12 mouse cellular contexts compared by ENCODE assay signal in genomic region chr11:97412808-97413347, GRCm38 (mm10). TPM values are rescaled to one million over a fixed set of nuclear protein-coding genes. Genes with fewer than 3 reads are reported as not detected.
DNase-seq lines count a peak whose midpoint lies in the region; ATAC-seq and TF ChIP-seq lines count a peak whose summit lies in the region.
"Had no signal": no experiment of that assay in that cellular context is flagged by ENCODE, and none has a peak within 500 bp of the region (broad histone marks: within the 10 kb centered on the region; RNA-seq: fewer than 3 reads in every experiment).

No protein-coding gene starts in this region.

- H3K27ac ChIP-seq in heart, adult 2 months = peak overlapping the region; percentile 58
- no peak overlapping the region for H3K27ac ChIP-seq in neural tube, embryonic 12.5 days
- peak overlapping the region; percentile 66 for H3K27ac ChIP-seq in liver, embryonic 12.5 days
- H3K27ac ChIP-seq: forebrain, embryonic 13.5 days; hindbrain, embryonic 13.5 days; midbrain, embryonic 13.5 days had no signal

- 40% methylated on average over 10 of the region's 10 CpGs for WGBS in heart, adult 2 months
- 39% methylated on average over 10 of the region's 10 CpGs for WGBS in neural tube, embryonic 12.5 days
- WGBS in liver, embryonic 12.5 days (ENCODE audit: insufficient replicate concordance) = 31% methylated on average over 10 of the region's 10 CpGs

- H3K36me3 ChIP-seq in heart, adult 2 months (ENCODE audit: control insufficient read depth, insufficient read depth, low read length) = no peaks in the 10 kb centered on the region
- no peaks in the 10 kb centered on the region for H3K36me3 ChIP-seq in neural tube, embryonic 12.5 days
- no peaks in the 10 kb centered on the region for H3K36me3 ChIP-seq in liver, embryonic 12.5 days
- H3K36me3 ChIP-seq: hindbrain, embryonic 13.5 days; midbrain, embryonic 13.5 days had no signal

- no peaks in the 10 kb centered on the region for H3K27me3 ChIP-seq in heart, adult 2 months (ENCODE audit: control insufficient read depth, insufficient read depth, low read length)
- peaks cover 5% of the 10 kb centered on the region; the same call in 1 of the 2 replicates for H3K27me3 ChIP-seq in neural tube, embryonic 12.5 days (replicated peaks)
- peaks cover 2% of the 10 kb centered on the region; the same call in 1 of the 2 replicates for H3K27me3 ChIP-seq in liver, embryonic 12.5 days (replicated peaks)

- no peaks in the 10 kb centered on the region; the same call in 1 of the 2 replicates for H3K79me2 ChIP-seq in heart, adult 2 months (replicated peaks; ENCODE audit: control insufficient read depth, insufficient read depth, low read length)

- no peak for DNase-seq in heart, adult 2 months
- DNase-seq in heart, adult 9 months (ENCODE audit: low spot score in 2 of 2) = no peak
- DNase-seq in neural tube, embryonic 10.5 days (ENCODE audit: extremely low spot score, low spot score) = no peak
- DNase-seq in frontal cortex, postnatal 10 days (ENCODE audit: low spot score in 2 of 2) = no peak
- DNase-seq in adrenal gland, adult (ENCODE audit: inconsistent age in 2 of 2, low spot score in 1 of 2) = no peak
- DNase-seq in cerebellum, adult 11 months = no peak
- DNase-seq: cerebellum, postnatal 10 days had no signal

- intact Hi-C loops in heart, adult 2 months (cut with DNase I) = no loop called here

- no peaks in the 10 kb centered on the region for H3K9me3 ChIP-seq in neural tube, embryonic 12.5 days
- no peaks in the 10 kb centered on the region for H3K9me3 ChIP-seq in liver, embryonic 12.5 days (replicated peaks)
- H3K9me3 ChIP-seq: forebrain, embryonic 13.5 days; hindbrain, embryonic 13.5 days; midbrain, embryonic 13.5 days had no signal

- ATAC-seq in neural tube, embryonic 12.5 days (ENCODE audit: low FRiP score, low read depth) = no peak
- ATAC-seq in liver, embryonic 12.5 days = no peak
- ATAC-seq: forebrain, embryonic 13.5 days; midbrain, embryonic 13.5 days had no signal

- TF ChIP-seq EP300 in heart, adult 2 months (IDR thresholded peaks at IDR 0.05; ENCODE audit: insufficient read depth, low read depth, low read length) = no peak

- no peak overlapping the region; the same call in 1 of the 2 replicates for H3K9ac ChIP-seq in heart, adult 2 months (ENCODE audit: low read depth, low read length)
- no peak overlapping the region for H3K9ac ChIP-seq in neural tube, embryonic 12.5 days
- H3K9ac ChIP-seq in liver, embryonic 12.5 days = no peak overlapping the region; the same call in 1 of the 2 replicates
- H3K9ac ChIP-seq: forebrain, embryonic 13.5 days; hindbrain, embryonic 13.5 days; midbrain, embryonic 13.5 days had no signal

- no peak for TF ChIP-seq CTCF in heart, adult 2 months (IDR thresholded peaks at IDR 0.05)

- peaks cover 4% of the 10 kb centered on the region for H3K4me1 ChIP-seq in heart, adult 2 months (ENCODE audit: control insufficient read depth, insufficient read depth, low read length)
- peaks cover 17% of the 10 kb centered on the region for H3K4me1 ChIP-seq in neural tube, embryonic 12.5 days
- peaks cover 61% of the 10 kb centered on the region for H3K4me1 ChIP-seq in liver, embryonic 12.5 days

- peak overlapping the region; percentile 20; the same call in 1 of the 2 replicates for H3K4me2 ChIP-seq in neural tube, embryonic 12.5 days (replicated peaks)
- peak overlapping the region; percentile 12; the same call in 1 of the 2 replicates for H3K4me2 ChIP-seq in liver, embryonic 12.5 days
- H3K4me2 ChIP-seq: forebrain, embryonic 13.5 days; hindbrain, embryonic 13.5 days; midbrain, embryonic 13.5 days had no signal

- no peak for TF ChIP-seq POLR2A in heart, adult 2 months (IDR thresholded peaks at IDR 0.05; ENCODE audit: insufficient read depth, low read depth, low read length)

- H3K4me3 ChIP-seq in heart, adult 2 months = no peak overlapping the region
- H3K4me3 ChIP-seq in neural tube, embryonic 12.5 days = no peak overlapping the region
- no peak overlapping the region for H3K4me3 ChIP-seq in liver, embryonic 12.5 days
- H3K4me3 ChIP-seq: forebrain, embryonic 13.5 days; hindbrain, embryonic 13.5 days; midbrain, embryonic 13.5 days had no signal

RNA-seq across cellular contexts. Expression of gene Arhgap23, which starts 2.5 kb away (rescaled TPM):
- 10 to 100 TPM; 12.8 to 13.7 TPM for total RNA-seq in heart, adult 2 months (2021)
- 18.4 and 19.2 TPM in 2 replicates for polyA plus RNA-seq in heart, adult 2 months (2012; rRNA removed)
- polyA plus RNA-seq in neural tube, embryonic 12.5 days (2016; fragmentation: Nextera tagmentation; extraction: Ambion mirVana) = 8.3 and 9.3 TPM in 2 replicates
- 17.3 and 19.7 TPM in 2 replicates for polyA plus RNA-seq in liver, embryonic 12.5 days (2016; fragmentation: Nextera tagmentation; extraction: Ambion mirVana)

RNA-seq across cellular contexts. Expression of gene Socs7, which starts 50.5 kb away (rescaled TPM):
- 10 to 100 TPM; 21.4 to 22.8 TPM for total RNA-seq in heart, adult 2 months (2021)
- polyA plus RNA-seq in heart, adult 2 months (2012; rRNA removed) = 8.9 and 18.6 TPM in 2 replicates
- 7.9 and 9.0 TPM in 2 replicates for polyA plus RNA-seq in neural tube, embryonic 12.5 days (2016; fragmentation: Nextera tagmentation; extraction: Ambion mirVana)
- polyA plus RNA-seq in liver, embryonic 12.5 days (2016; fragmentation: Nextera tagmentation; extraction: Ambion mirVana) = 1.9 and 2.1 TPM in 2 replicates
